Mouse (Mus musculus) 3T3-L1 (cell line): ENCODE data around the gene Tgm2.

Source experiments
- DNase-seq: peaks from one replicate; pipeline ENCODE4 v3.0.0-alpha.2; 2015; ENCODE audit warnings: low read depth, low spot score

Gene Tgm2

GRCm38 (mm10) chr2:158167496-158168205 lies 21.4 kb upstream of the Tgm2 start:
- peak; percentile 98 for DNase-seq

GRCm38 (mm10) chr2:158166628-158167027 lies 20.4 kb upstream of the Tgm2 start:
- peak; percentile 54 for DNase-seq

- no peak for DNase-seq
These were observed 19.5 kb upstream of the Tgm2 start for GRCm38 (mm10) chr2:158165776-158166175.

- DNase-seq = peak; percentile 74
These were observed 16.8 kb upstream of the Tgm2 start for GRCm38 (mm10) chr2:158163034-158163433.

- DNase-seq = no peak
These were observed 15.5 kb upstream of the Tgm2 start for GRCm38 (mm10) chr2:158161761-158162160.

- peak; percentile 56 for DNase-seq
These were observed 13.4 kb upstream of the Tgm2 start for GRCm38 (mm10) chr2:158159376-158160235.

GRCm38 (mm10) chr2:158157654-158158053 lies 11.4 kb upstream of the Tgm2 start:
- DNase-seq = no peak

GRCm38 (mm10) chr2:158156487-158156886 lies 10.3 kb upstream of the Tgm2 start:
- DNase-seq = no peak

- no peak for DNase-seq
These were observed 9.4 kb upstream of the Tgm2 start for GRCm38 (mm10) chr2:158155615-158156014.

- no peak for DNase-seq
These were observed 8.9 kb upstream of the Tgm2 start for GRCm38 (mm10) chr2:158155101-158155500.

GRCm38 (mm10) chr2:158154641-158155040 lies 8.4 kb upstream of the Tgm2 start:
- DNase-seq = peak; percentile 70

GRCm38 (mm10) chr2:158153728-158154343 lies 7.6 kb upstream of the Tgm2 start:
- no peak for DNase-seq

- no peak for DNase-seq
These were observed 6.6 kb upstream of the Tgm2 start for GRCm38 (mm10) chr2:158152685-158153309.

- DNase-seq = no peak
These were observed 4.8 kb upstream of the Tgm2 start for GRCm38 (mm10) chr2:158151077-158151476.

- no peak for DNase-seq
These were observed 735 bp upstream of the Tgm2 start for GRCm38 (mm10) chr2:158146971-158147370.

GRCm38 (mm10) chr2:158145528-158146065 lies 639 bp downstream of the Tgm2 start:
- no peak for DNase-seq

- no peak for DNase-seq
These were observed 1.3 kb downstream of the Tgm2 start for GRCm38 (mm10) chr2:158144750-158145527.

GRCm38 (mm10) chr2:158144263-158144662 lies 2.0 kb downstream of the Tgm2 start:
- no peak for DNase-seq

- no peak for DNase-seq
These were observed 2.4 kb downstream of the Tgm2 start for GRCm38 (mm10) chr2:158143816-158144215.

GRCm38 (mm10) chr2:158142981-158143380 lies 3.3 kb downstream of the Tgm2 start:
- DNase-seq = no peak
